Mouse (Mus musculus): ENCODE data around the gene Rbm48. TPM values are rescaled to one million over a fixed set of nuclear protein-coding genes. Genes with fewer than 3 reads are reported as not detected.
"Not testable (repeated sequence)": the region's sequence is repeated elsewhere in the genome, so short reads cannot be mapped to it uniquely, and the experiment has no call there.

The Rbm48 gene
- polyA plus RNA-seq (2015; fragmentation: Nextera tagmentation; extraction: Ambion mirVana), result 7.6 and 9.4 TPM in 2 replicates

DNA sequence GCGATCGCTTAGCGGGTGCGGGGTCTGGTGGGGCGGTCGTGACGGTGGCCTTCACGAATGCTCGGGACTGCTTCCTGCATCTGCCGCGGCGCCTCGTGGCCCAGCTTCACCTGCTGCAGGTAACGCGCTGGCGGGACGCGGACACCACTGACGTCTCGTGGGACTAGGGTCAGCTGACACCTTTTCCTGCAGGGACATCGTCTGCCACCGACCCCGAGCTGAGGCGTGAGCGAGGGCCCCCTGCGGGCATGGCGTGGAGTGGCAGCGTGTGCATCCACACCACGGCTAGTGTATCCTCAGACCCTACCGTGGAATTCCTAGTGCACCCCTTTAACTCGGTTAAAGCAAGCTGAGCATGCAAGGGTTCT is at the start of gene Rbm48:
Rbm48 (minus strand) TSS at position 187 of the 368 bp plus-strand sequence.
- H3K9ac ChIP-seq, result peak within 1 kb of the TSS; percentile 77
- peaks cover 13% of the 10 kb centered on the region for H3K4me1 ChIP-seq (replicated peaks)
- H3K27ac ChIP-seq, result peak within 1 kb of the TSS; percentile 74
- no peaks in the 10 kb centered on the region for H3K9me3 ChIP-seq (replicated peaks)
- under 1% methylated on average over 31 of the region's 31 CpGs for WGBS
- H3K4me2 ChIP-seq, result peak within 1 kb of the TSS; percentile 70
- no peaks in the 10 kb centered on the region for H3K27me3 ChIP-seq
- peaks cover 5% of the 10 kb centered on the region for H3K36me3 ChIP-seq
- H3K4me3 ChIP-seq, result peak within 1 kb of the TSS; percentile 85
- ATAC-seq (replicated peaks; ENCODE audit: insufficient number of reproducible peaks, insufficient read depth, low FRiP score, low read depth), result peak; percentile 84

DNA sequence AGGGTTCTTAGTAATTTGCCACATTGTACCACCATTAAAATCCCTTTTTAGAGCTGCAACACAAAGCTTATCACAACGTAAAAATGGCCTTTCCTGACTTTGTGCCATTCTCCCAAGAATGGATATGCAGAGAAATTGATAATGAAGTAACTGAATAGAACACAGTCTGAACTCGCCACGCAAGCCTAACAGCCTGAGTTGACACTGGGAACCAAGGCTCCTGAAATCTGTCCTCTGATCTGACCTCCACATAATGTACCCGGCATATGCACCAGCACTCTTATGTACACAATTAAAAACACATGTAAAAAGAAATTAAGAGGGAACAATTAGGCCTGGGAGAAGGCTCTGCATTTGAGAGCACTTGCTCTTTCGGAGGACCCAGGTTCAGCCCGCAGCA is 48.9 kb upstream of the Rbm48 start:
- H3K4me2 ChIP-seq, result no peak overlapping the region
- WGBS, result 80% methylated on average over 6 of the region's 6 CpGs
- peaks cover 39% of the 10 kb centered on the region for H3K36me3 ChIP-seq
- no peak overlapping the region for H3K27ac ChIP-seq
- H3K9ac ChIP-seq, result no peak overlapping the region
- H3K27me3 ChIP-seq, result no peaks in the 10 kb centered on the region
- ATAC-seq (replicated peaks; ENCODE audit: insufficient number of reproducible peaks, insufficient read depth, low FRiP score, low read depth), result no peak
- H3K4me1 ChIP-seq (replicated peaks), result peaks cover 10% of the 10 kb centered on the region
- no peak overlapping the region for H3K4me3 ChIP-seq
- no peaks in the 10 kb centered on the region for H3K9me3 ChIP-seq (replicated peaks)

DNA sequence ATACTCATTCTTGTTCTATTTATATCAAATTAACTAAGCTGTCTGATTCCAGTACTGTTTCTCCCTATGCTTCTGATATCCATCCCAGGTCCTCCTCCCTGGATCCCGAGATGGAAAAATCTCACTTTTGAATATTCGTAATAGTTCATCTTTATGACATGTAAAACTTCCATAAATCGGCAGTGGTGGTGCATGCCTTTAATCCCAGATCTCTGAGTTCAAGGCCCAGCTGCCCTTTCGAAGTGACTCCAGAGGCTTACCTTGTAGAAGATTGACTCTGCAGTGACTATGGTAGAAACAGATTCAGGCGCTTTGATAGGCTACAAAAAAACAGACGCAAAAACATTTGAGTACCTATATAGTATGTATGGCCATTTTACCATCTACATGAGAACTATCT is 48.2 kb upstream of the Rbm48 start:
- Histone ChIP-seq H3K36me3 (peaks cover 41% of the 10 kb centered on the region), H3K4me3 (no peak overlapping the region), H3K4me1 (replicated peaks) (peaks cover 10% of the 10 kb centered on the region), H3K27me3 (no peaks in the 10 kb centered on the region), H3K9me3 (replicated peaks) (no peaks in the 10 kb centered on the region), H3K9ac (no peak overlapping the region), H3K4me2 (no peak overlapping the region), H3K27ac (no peak overlapping the region)
- no peak for ATAC-seq (replicated peaks; ENCODE audit: insufficient number of reproducible peaks, insufficient read depth, low FRiP score, low read depth)
- 93% methylated on average over 6 of the region's 6 CpGs for WGBS

DNA sequence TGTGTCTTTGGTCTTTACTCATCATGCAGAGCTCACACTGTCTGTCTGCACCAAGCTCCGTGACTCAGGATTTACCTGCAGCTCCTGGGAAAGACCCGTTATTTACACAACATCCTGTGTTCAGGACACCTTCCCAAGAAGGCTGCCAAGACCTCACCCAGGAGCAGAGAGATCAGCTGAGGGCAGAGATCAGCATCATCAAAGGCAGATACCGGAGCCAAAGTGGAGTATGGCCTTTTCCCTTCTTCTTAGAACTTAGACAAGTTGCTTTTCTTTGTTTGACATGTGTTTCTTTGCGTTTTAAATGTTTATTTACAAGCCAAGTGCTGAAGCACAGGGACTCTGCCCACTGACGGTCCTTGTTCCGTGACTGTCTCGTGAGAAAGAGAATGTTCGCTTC is 38.9 kb upstream of the Rbm48 start:
- 71% methylated on average over 8 of the region's 8 CpGs for WGBS
- Histone ChIP-seq H3K4me2 (no peak overlapping the region), H3K4me3 (no peak overlapping the region), H3K9ac (no peak overlapping the region), H3K27ac (no peak overlapping the region), H3K4me1 (replicated peaks) (no peaks in the 10 kb centered on the region), H3K9me3 (replicated peaks) (no peaks in the 10 kb centered on the region), H3K36me3 (peaks cover 16% of the 10 kb centered on the region), H3K27me3 (no peaks in the 10 kb centered on the region)
- no peak for ATAC-seq (replicated peaks; ENCODE audit: insufficient number of reproducible peaks, insufficient read depth, low FRiP score, low read depth)

DNA sequence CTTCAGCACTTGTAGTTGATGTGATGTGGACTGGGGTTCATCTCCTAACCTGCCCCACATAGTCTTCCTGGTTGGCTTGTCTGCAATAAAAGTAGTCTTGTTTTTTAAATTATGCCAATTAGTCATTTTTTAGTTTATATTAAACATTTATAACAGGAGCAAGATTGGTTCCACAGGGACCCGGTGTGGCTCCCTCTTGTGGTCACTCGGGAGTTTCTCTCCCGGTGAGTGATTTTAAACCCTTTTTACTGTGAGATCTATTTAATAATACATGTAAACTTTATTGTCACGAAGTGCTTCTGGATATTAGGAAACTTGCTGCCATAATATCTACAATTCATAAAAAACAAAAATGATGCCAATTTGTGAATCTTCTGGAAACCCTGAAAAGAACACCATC is 37.6 kb upstream of the Rbm48 start:
- no peak overlapping the region for H3K27ac ChIP-seq
- H3K4me3 ChIP-seq, result no peak overlapping the region
- no peaks in the 10 kb centered on the region for H3K27me3 ChIP-seq
- ATAC-seq (replicated peaks; ENCODE audit: insufficient number of reproducible peaks, insufficient read depth, low FRiP score, low read depth), result no peak
- no peaks in the 10 kb centered on the region for H3K9me3 ChIP-seq (replicated peaks)
- 72% methylated on average over 4 of the region's 4 CpGs for WGBS
- H3K4me2 ChIP-seq, result no peak overlapping the region
- H3K9ac ChIP-seq, result no peak overlapping the region
- H3K36me3 ChIP-seq, result peaks cover 12% of the 10 kb centered on the region
- no peaks in the 10 kb centered on the region for H3K4me1 ChIP-seq (replicated peaks)

DNA sequence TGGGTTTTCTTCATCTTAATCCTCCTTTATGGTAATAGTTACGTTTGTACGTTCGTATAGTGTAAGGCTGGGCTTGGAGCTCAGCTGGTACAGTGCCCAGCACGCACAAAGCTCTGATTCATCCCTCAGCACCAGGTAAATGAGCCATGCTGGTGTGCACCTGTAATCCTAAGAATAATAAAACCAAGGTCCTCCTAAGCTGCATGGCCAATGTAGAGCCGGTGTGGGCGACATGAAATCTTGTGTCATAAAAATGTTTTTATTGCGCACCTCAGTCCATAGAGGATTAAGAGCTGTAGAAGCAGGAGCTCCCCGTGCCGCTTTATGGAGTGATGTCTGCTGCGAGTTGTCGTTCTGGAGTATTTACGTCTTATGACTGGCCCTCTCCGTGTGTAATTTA is 36.9 kb upstream of the Rbm48 start:
- H3K36me3 ChIP-seq, result peaks cover 12% of the 10 kb centered on the region
- H3K9ac ChIP-seq, result no peak overlapping the region
- no peak overlapping the region for H3K4me2 ChIP-seq
- no peaks in the 10 kb centered on the region for H3K4me1 ChIP-seq (replicated peaks)
- H3K4me3 ChIP-seq, result no peak overlapping the region
- WGBS, result 93% methylated on average over 13 of the region's 13 CpGs
- no peak for ATAC-seq (replicated peaks; ENCODE audit: insufficient number of reproducible peaks, insufficient read depth, low FRiP score, low read depth)
- no peaks in the 10 kb centered on the region for H3K27me3 ChIP-seq
- no peaks in the 10 kb centered on the region for H3K9me3 ChIP-seq (replicated peaks)
- H3K27ac ChIP-seq, result no peak overlapping the region

DNA sequence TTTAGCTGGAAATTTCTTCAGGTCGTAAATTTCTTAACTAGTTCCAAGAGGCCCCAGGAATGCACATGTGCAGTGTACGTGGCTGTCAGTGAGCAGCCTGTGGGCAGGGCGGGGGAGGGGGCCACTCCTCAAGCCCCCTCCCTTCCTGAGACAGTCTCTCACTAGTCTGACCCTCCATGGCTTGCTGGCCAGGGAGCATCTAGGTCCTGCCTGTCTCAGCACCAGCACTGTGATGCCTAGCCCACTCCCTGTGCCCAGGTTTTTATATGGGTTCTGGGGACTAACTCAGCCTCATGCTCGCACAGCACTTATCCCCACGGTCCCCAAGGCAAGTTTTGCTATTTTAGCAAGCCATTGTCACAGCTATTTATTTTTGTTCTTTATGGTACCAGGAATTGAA is 35.9 kb upstream of the Rbm48 start:
- H3K9ac ChIP-seq, result no peak overlapping the region
- no peak overlapping the region for H3K4me2 ChIP-seq
- H3K27ac ChIP-seq, result no peak overlapping the region
- 77% methylated on average over 5 of the region's 5 CpGs for WGBS
- no peaks in the 10 kb centered on the region for H3K9me3 ChIP-seq (replicated peaks)
- H3K4me1 ChIP-seq (replicated peaks), result no peaks in the 10 kb centered on the region
- H3K36me3 ChIP-seq, result peaks cover 14% of the 10 kb centered on the region
- H3K4me3 ChIP-seq, result no peak overlapping the region
- no peaks in the 10 kb centered on the region for H3K27me3 ChIP-seq
- no peak for ATAC-seq (replicated peaks; ENCODE audit: insufficient number of reproducible peaks, insufficient read depth, low FRiP score, low read depth)

DNA sequence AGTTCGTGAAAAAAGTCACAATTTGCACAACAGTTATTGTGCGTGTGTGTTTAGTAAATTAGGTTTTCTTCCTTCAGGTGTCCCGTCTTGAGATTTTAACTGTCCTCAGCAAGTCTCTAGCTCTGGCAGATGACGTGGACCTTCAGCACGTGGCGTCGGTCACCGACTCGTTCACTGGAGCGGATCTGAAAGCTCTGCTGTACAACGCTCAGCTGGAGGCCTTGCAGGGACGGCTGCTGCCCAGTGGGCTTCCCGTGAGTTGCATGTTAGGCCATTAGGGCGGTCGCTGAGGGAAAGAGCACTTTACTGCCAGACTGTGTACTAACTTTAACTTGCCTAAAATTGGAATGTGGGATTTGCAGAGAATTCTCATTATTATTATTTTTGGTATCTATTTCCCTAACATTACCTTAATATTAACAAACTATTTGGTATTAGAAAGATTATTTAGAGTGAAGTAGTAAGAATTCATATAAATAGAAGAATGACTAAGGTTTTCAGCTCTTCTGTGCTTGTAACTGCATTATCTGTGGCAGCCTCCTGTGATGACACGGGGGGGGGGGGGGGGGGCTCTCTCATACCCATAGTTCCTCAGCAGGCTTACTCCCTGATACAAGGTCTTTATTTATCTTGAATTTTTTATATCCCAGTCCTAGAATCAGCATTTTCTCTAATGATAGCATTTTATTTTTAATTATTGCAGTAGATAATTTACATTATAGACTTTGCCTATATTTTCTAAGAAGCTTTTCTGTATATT is 35.3 kb upstream of the Rbm48 start:
- Histone ChIP-seq H3K4me1 (replicated peaks) (no peaks in the 10 kb centered on the region), H3K9me3 (replicated peaks) (no peaks in the 10 kb centered on the region), H3K4me3 (no peak overlapping the region), H3K27me3 (no peaks in the 10 kb centered on the region), H3K9ac (no peak overlapping the region), H3K4me2 (no peak overlapping the region), H3K27ac (no peak overlapping the region), H3K36me3 (peaks cover 15% of the 10 kb centered on the region)
- no peak for ATAC-seq (replicated peaks; ENCODE audit: insufficient number of reproducible peaks, insufficient read depth, low FRiP score, low read depth)
- 59% methylated on average over 16 of the region's 16 CpGs for WGBS

DNA sequence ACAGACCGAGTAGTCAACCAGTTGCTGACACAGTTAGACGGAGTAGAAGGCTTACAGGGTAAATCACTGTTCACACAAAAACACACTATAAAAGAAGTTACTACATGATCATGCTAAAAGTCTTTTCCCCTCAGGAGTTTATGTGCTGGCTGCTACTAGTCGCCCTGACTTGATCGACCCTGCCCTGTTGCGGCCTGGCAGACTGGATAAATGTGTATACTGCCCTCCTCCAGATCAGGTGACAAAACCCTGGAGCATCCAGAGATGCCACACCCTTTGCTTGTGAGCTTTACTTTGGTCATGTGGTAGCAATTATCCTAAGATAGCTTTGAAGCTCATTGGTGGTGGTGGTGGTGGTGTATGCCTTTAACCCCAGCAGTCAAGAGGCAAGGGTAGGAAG is 33.7 kb upstream of the Rbm48 start:
- H3K27me3 ChIP-seq, result no peaks in the 10 kb centered on the region
- no peaks in the 10 kb centered on the region for H3K4me1 ChIP-seq (replicated peaks)
- no peak for ATAC-seq (replicated peaks; ENCODE audit: insufficient number of reproducible peaks, insufficient read depth, low FRiP score, low read depth)
- H3K4me2 ChIP-seq, result no peak overlapping the region
- peaks cover 14% of the 10 kb centered on the region for H3K36me3 ChIP-seq
- no peak overlapping the region for H3K9ac ChIP-seq
- WGBS, result 92% methylated on average over 5 of the region's 5 CpGs
- H3K27ac ChIP-seq, result no peak overlapping the region
- H3K4me3 ChIP-seq, result no peak overlapping the region
- no peaks in the 10 kb centered on the region for H3K9me3 ChIP-seq (replicated peaks)

DNA sequence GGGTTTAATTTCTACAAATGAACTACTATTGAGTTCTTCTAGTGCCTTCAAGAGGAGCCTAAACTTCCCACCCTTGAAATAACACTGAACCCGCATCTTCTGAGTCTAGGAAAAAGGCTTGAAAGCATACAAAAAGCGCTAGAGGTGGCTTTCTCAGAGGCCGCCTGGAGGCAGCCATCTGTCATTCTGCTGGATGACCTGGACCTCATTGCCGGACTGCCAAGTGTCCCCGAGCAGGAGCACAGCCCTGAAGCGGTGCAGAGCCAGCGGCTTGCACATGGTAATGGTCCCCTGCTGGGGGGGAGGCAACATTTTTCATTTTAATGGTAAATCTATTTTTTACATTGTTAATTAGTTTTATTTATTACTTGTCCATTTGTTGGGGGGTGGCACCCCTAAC is 24.1 kb upstream of the Rbm48 start:
- Histone ChIP-seq H3K9ac (no peak overlapping the region), H3K4me1 (replicated peaks) (no peaks in the 10 kb centered on the region), H3K27me3 (no peaks in the 10 kb centered on the region), H3K36me3 (peaks cover 29% of the 10 kb centered on the region), H3K9me3 (replicated peaks) (no peaks in the 10 kb centered on the region), H3K27ac (no peak overlapping the region), H3K4me3 (no peak overlapping the region), H3K4me2 (no peak overlapping the region)
- WGBS, result 90% methylated on average over 7 of the region's 7 CpGs
- no peak for ATAC-seq (replicated peaks; ENCODE audit: insufficient number of reproducible peaks, insufficient read depth, low FRiP score, low read depth)

DNA sequence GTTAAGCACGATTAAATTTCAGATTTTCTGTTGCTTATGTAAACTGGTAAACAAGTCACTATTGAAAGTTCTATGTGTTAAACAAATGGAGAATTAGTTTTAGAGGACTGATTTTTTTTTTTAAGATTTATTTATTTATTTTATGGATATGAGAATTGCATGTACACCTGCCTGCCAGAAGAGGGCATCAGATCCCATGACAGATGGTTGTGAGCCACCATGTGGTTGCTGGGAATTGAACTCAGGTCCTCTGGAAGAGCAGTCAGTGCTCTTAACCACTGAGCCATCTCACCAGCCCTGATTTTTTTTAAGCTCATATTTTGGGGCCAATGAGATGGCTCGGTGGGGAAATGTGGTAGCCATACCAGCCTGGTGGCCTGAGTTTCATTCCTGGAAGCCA is 15.4 kb upstream of the Rbm48 start:
- WGBS, result 83% methylated on average over 2 of the region's 2 CpGs
- H3K4me1 ChIP-seq (replicated peaks); H3K27me3 ChIP-seq; H3K27ac ChIP-seq; H3K9me3 ChIP-seq (replicated peaks); ATAC-seq (replicated peaks; ENCODE audit: insufficient number of reproducible peaks, insufficient read depth, low FRiP score, low read depth); H3K4me3 ChIP-seq; H3K4me2 ChIP-seq; H3K9ac ChIP-seq: not testable (repeated sequence)
- H3K36me3 ChIP-seq, result peaks cover 39% of the 10 kb centered on the region

DNA sequence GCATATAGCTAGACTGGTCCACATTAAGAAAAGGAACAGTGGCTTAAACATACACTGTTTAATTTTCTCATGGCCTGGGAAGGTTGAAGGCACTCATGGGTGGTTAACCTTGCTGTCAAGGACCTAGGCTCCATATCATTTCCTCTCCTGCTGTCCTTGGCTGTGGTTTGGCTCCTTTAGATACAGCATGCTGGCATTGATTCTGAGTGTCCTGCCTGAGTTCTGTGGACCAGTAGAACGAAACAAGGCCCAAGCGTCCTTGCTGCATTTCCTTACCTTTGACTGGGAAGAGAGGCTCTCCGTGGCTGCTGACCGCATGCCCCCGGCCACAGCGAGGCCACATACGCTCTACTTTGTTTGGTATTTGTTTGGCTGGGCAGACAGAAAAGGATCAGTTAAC is 12.9 kb upstream of the Rbm48 start:
- WGBS, result 92% methylated on average over 7 of the region's 7 CpGs
- Histone ChIP-seq H3K9me3 (replicated peaks) (no peaks in the 10 kb centered on the region), H3K36me3 (peaks cover 41% of the 10 kb centered on the region)

More for the DNA sequence above, 12.9 kb upstream of the Rbm48 start:
- no peaks in the 10 kb centered on the region for H3K27me3 ChIP-seq
- H3K4me1 ChIP-seq (replicated peaks), result no peaks in the 10 kb centered on the region
- H3K9ac ChIP-seq, result no peak overlapping the region
- H3K4me2 ChIP-seq, result no peak overlapping the region
- no peak overlapping the region for H3K27ac ChIP-seq
- H3K4me3 ChIP-seq, result no peak overlapping the region
- ATAC-seq (replicated peaks; ENCODE audit: insufficient number of reproducible peaks, insufficient read depth, low FRiP score, low read depth), result no peak

Measured in heart, embryonic 15.5 days (tissue).